Mouse (Mus musculus): ENCODE data around the gene Dlg5. TPM values are rescaled to one million over a fixed set of nuclear protein-coding genes. Genes with fewer than 3 reads are reported as not detected.

Gene Dlg5
- polyA plus RNA-seq, 1 experiment from 2014 or later, result 35.9 TPM

DNA sequence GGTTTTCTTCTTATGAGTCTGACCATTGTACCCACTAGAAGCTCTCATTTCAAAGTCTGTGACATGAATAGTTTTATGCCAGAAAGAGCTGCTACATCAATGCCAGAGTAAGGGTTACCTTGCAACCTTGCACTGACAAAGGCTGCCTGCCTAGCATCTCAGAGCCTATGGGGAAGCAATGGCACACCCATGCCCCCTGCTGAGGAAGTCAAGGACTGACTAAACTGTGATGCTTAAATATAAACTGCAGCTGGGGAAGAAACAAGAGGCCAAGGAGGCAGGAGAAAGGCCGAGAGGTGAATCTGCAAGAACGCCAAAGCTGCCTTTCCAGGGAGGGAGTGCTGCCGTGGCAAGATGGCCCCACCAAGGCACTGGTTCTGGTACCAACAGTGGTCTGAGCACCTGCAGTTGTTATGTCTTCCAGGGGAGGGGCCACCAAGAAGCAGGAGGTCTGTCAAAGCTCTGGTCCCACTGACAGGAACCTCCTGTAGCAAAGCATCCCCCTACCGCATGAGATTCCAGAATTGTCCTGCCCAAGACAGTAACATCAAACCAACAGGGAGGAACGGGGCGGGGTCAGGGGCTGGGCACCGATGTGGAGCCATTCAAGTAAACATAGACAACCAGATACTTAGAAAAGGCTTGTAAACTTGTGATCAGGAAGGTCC, 111.0 kb downstream of the Dlg5 start:
- H3K27me3 ChIP-seq (ENCODE audit: control insufficient read depth, insufficient read depth, low read length), result no peaks in the 10 kb centered on the region
- 88% methylated on average over 7 of the region's 7 CpGs for WGBS
- no peak for ATAC-seq (replicated peaks; ENCODE audit: insufficient number of reproducible peaks, low FRiP score, low TSS enrichment, low read depth)
- no peaks in the 10 kb centered on the region for H3K4me1 ChIP-seq (ENCODE audit: control insufficient read depth, insufficient read depth, low read length)
- no peak overlapping the region for H3K4me3 ChIP-seq (ENCODE audit: low read depth, low read length)
- peaks cover 5% of the 10 kb centered on the region for H3K36me3 ChIP-seq (replicated peaks; ENCODE audit: control insufficient read depth, insufficient read depth, low read depth, low read length)
- H3K9ac ChIP-seq (replicated peaks; ENCODE audit: low read length), result no peak overlapping the region
- no peak overlapping the region for H3K4me2 ChIP-seq (ENCODE audit: low read depth, low read length)
- no peak overlapping the region for H3K27ac ChIP-seq (replicated peaks; ENCODE audit: low read depth, low read length)
- DNase-seq (ENCODE audit: low spot score), result no peak
- H3K9me3 ChIP-seq (replicated peaks; ENCODE audit: control insufficient read depth, low read length), result no peaks in the 10 kb centered on the region

DNA sequence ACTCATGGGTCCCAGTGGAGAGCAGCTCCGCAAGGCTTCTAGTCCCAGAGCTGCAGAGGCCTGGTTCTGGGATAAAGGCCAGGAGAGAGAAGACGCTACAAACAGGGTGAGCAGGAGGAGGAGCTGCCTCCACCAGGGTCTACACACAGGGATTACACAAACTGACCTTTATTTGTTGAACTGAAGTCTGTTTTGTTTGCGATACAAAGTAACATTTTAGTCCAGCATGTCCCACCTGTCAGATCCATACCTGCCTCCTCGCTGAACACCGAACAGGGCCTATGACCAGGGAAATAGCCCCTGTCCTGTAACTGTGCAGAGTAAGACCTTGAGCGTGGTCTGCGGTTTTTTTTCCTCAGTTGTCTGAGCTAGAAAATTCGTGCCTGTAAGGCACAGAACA, 111.9 kb downstream of the Dlg5 start:
- Histone ChIP-seq H3K9me3 (replicated peaks; ENCODE audit: control insufficient read depth, low read length) (no peaks in the 10 kb centered on the region), H3K4me2 (ENCODE audit: low read depth, low read length) (no peak overlapping the region), H3K4me1 (ENCODE audit: control insufficient read depth, insufficient read depth, low read length) (no peaks in the 10 kb centered on the region), H3K27ac (replicated peaks; ENCODE audit: low read depth, low read length) (no peak overlapping the region), H3K36me3 (replicated peaks; ENCODE audit: control insufficient read depth, insufficient read depth, low read depth, low read length) (peaks cover 5% of the 10 kb centered on the region), H3K4me3 (ENCODE audit: low read depth, low read length) (no peak overlapping the region), H3K9ac (replicated peaks; ENCODE audit: low read length) (no peak overlapping the region), H3K27me3 (ENCODE audit: control insufficient read depth, insufficient read depth, low read length) (no peaks in the 10 kb centered on the region)
- WGBS, result 89% methylated on average over 8 of the region's 8 CpGs
- no peak for ATAC-seq (replicated peaks; ENCODE audit: insufficient number of reproducible peaks, low FRiP score, low TSS enrichment, low read depth)
- DNase-seq (ENCODE audit: low spot score), result no peak

DNA sequence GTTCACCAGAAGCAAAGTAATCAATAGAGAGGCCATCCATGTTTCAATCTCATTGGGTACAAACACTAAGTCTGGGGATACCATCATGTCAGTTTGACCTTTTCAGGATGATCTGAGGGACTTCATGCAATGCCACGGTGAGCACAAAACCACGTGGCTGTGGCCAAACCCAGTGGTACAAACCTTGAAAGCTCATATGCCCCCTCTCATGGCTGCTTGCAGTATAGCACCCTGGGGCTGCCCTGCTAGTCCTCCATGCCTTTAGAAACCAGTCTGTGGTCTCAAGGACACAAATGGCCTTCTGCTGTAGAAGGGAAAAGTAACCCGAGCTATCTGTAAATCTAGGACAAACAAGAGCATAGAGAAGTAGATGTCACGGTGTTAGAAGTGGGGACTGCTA, 113.6 kb downstream of the Dlg5 start:
- ATAC-seq (replicated peaks; ENCODE audit: insufficient number of reproducible peaks, low FRiP score, low TSS enrichment, low read depth) (no peak), DNase-seq (ENCODE audit: low spot score) (peak; percentile 53)
- Histone ChIP-seq H3K4me2 (ENCODE audit: low read depth, low read length) (no peak overlapping the region), H3K4me3 (ENCODE audit: low read depth, low read length) (no peak overlapping the region), H3K27me3 (ENCODE audit: control insufficient read depth, insufficient read depth, low read length) (no peaks in the 10 kb centered on the region), H3K36me3 (replicated peaks; ENCODE audit: control insufficient read depth, insufficient read depth, low read depth, low read length) (peaks cover 5% of the 10 kb centered on the region), H3K4me1 (ENCODE audit: control insufficient read depth, insufficient read depth, low read length) (no peaks in the 10 kb centered on the region), H3K27ac (replicated peaks; ENCODE audit: low read depth, low read length) (no peak overlapping the region), H3K9ac (replicated peaks; ENCODE audit: low read length) (no peak overlapping the region), H3K9me3 (replicated peaks; ENCODE audit: control insufficient read depth, low read length) (no peaks in the 10 kb centered on the region)
- WGBS, result 59% methylated on average over 4 of the region's 4 CpGs

DNA sequence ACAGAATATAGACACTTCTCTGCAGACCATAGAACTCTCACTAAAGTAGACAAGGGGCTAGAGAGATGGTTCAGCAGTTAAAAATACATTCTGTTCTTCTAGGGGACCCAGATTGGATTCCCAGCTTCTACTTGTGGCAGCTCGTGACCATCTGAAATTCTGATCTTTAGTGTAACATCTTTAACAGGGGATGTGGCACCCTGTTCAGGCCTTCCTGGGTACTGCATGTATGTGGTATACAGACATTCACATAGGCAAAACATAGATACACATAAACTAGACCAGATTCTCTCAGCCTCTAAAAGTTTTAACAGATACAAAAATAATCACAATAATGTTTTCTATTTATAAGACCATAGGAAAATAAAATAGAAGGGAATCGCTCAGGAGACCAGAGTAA, 120.7 kb downstream of the Dlg5 start:
- Histone ChIP-seq H3K4me2 (ENCODE audit: low read depth, low read length) (no peak overlapping the region), H3K4me1 (ENCODE audit: control insufficient read depth, insufficient read depth, low read length) (no peaks in the 10 kb centered on the region), H3K27ac (replicated peaks; ENCODE audit: low read depth, low read length) (no peak overlapping the region), H3K9ac (replicated peaks; ENCODE audit: low read length) (no peak overlapping the region), H3K36me3 (replicated peaks; ENCODE audit: control insufficient read depth, insufficient read depth, low read depth, low read length) (no peaks in the 10 kb centered on the region), H3K27me3 (ENCODE audit: control insufficient read depth, insufficient read depth, low read length) (no peaks in the 10 kb centered on the region), H3K4me3 (ENCODE audit: low read depth, low read length) (no peak overlapping the region), H3K9me3 (replicated peaks; ENCODE audit: control insufficient read depth, low read length) (no peaks in the 10 kb centered on the region)
- no peak for DNase-seq (ENCODE audit: low spot score)
- 79% methylated on average over 2 of the region's 2 CpGs for WGBS
- no peak for ATAC-seq (replicated peaks; ENCODE audit: insufficient number of reproducible peaks, low FRiP score, low TSS enrichment, low read depth)

DNA sequence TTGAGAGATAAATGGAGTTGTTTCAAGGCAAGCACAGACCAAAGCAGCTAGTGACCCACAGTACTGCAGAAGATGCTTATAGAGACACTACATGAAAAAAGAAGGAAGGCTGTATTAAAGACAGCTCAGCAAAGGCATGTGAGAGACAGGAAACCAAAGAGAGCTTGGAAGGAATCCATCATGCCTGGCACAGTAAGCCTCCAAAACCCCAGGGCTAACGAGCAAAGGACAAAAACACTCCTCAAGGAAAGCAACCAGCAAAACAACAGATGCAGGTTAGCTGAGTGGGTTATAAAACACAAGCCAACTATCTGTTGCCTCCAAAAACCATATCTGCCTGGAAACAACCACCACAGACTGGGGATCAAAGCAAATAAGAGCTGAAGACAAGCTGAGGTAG, 121.5 kb downstream of the Dlg5 start:
- no peaks in the 10 kb centered on the region for H3K36me3 ChIP-seq (replicated peaks; ENCODE audit: control insufficient read depth, insufficient read depth, low read depth, low read length)
- H3K27me3 ChIP-seq (ENCODE audit: control insufficient read depth, insufficient read depth, low read length), result no peaks in the 10 kb centered on the region
- WGBS, result 55% methylated on average over 1 of the region's 1 CpGs
- no peak overlapping the region for H3K9ac ChIP-seq (replicated peaks; ENCODE audit: low read length)
- DNase-seq (ENCODE audit: low spot score) (no peak), ATAC-seq (replicated peaks; ENCODE audit: insufficient number of reproducible peaks, low FRiP score, low TSS enrichment, low read depth) (no peak)
- H3K4me1 ChIP-seq (ENCODE audit: control insufficient read depth, insufficient read depth, low read length), result no peaks in the 10 kb centered on the region
- H3K9me3 ChIP-seq (replicated peaks; ENCODE audit: control insufficient read depth, low read length), result no peaks in the 10 kb centered on the region
- no peak overlapping the region for H3K4me3 ChIP-seq (ENCODE audit: low read depth, low read length)
- H3K4me2 ChIP-seq (ENCODE audit: low read depth, low read length), result no peak overlapping the region
- H3K27ac ChIP-seq (replicated peaks; ENCODE audit: low read depth, low read length), result no peak overlapping the region

DNA sequence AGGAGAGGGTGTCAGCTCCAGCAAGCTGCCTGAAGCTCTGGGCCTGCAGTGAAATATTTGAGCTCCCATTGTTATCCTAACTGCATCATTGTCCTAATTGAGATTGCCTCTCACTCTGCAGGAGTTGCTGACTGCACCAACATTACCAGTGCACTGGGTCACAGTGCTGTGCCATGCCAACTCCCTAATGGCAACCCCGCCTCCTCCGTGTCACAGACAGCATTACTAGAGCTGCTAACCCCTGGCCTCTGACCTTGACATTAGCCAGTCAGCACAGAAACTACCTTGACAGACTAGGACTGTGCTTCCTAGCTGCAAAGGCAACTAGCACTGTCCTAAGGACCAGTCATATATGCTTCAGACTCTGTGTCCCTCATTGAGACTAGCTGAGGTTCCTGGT, 139.0 kb downstream of the Dlg5 start:
- Histone ChIP-seq H3K4me1 (ENCODE audit: control insufficient read depth, insufficient read depth, low read length) (no peaks in the 10 kb centered on the region), H3K4me3 (ENCODE audit: low read depth, low read length) (no peak overlapping the region), H3K9me3 (replicated peaks; ENCODE audit: control insufficient read depth, low read length) (no peaks in the 10 kb centered on the region), H3K36me3 (replicated peaks; ENCODE audit: control insufficient read depth, insufficient read depth, low read depth, low read length) (no peaks in the 10 kb centered on the region), H3K27ac (replicated peaks; ENCODE audit: low read depth, low read length) (no peak overlapping the region), H3K4me2 (ENCODE audit: low read depth, low read length) (no peak overlapping the region), H3K9ac (replicated peaks; ENCODE audit: low read length) (no peak overlapping the region), H3K27me3 (ENCODE audit: control insufficient read depth, insufficient read depth, low read length) (no peaks in the 10 kb centered on the region)
- WGBS, result 91% methylated on average over 2 of the region's 2 CpGs
- no peak for ATAC-seq (replicated peaks; ENCODE audit: insufficient number of reproducible peaks, low FRiP score, low TSS enrichment, low read depth)
- DNase-seq (ENCODE audit: low spot score), result no peak

DNA sequence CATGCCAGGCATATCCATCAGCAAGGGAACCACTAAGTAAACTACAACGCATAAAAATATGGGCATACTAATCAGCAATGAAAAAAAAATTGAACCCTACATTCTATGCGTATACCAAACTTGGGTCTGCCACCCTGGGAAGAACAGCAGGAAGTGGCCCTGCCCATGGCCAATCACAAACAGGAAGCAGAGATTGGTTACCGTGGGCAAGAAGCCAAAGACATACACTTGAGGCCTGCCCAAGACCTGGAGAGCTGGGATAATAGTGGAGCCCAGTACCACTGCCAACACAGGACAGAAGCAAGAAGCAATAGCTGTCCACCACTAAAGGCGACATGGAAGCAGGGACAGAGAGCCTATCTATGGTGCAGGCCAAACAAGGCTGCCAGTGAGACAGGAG, 146.9 kb downstream of the Dlg5 start:
- ATAC-seq (replicated peaks; ENCODE audit: insufficient number of reproducible peaks, low FRiP score, low TSS enrichment, low read depth) (no peak), DNase-seq (ENCODE audit: low spot score) (no peak)
- H3K36me3 ChIP-seq (replicated peaks; ENCODE audit: control insufficient read depth, insufficient read depth, low read depth, low read length), result no peaks in the 10 kb centered on the region
- WGBS, result 83% methylated on average over 4 of the region's 4 CpGs
- H3K4me2 ChIP-seq (ENCODE audit: low read depth, low read length), result no peak overlapping the region
- H3K27me3 ChIP-seq (ENCODE audit: control insufficient read depth, insufficient read depth, low read length), result no peaks in the 10 kb centered on the region
- H3K27ac ChIP-seq (replicated peaks; ENCODE audit: low read depth, low read length), result no peak overlapping the region
- no peaks in the 10 kb centered on the region for H3K4me1 ChIP-seq (ENCODE audit: control insufficient read depth, insufficient read depth, low read length)
- H3K9me3 ChIP-seq (replicated peaks; ENCODE audit: control insufficient read depth, low read length), result no peaks in the 10 kb centered on the region
- H3K4me3 ChIP-seq (ENCODE audit: low read depth, low read length), result no peak overlapping the region
- no peak overlapping the region for H3K9ac ChIP-seq (replicated peaks; ENCODE audit: low read length)

DNA sequence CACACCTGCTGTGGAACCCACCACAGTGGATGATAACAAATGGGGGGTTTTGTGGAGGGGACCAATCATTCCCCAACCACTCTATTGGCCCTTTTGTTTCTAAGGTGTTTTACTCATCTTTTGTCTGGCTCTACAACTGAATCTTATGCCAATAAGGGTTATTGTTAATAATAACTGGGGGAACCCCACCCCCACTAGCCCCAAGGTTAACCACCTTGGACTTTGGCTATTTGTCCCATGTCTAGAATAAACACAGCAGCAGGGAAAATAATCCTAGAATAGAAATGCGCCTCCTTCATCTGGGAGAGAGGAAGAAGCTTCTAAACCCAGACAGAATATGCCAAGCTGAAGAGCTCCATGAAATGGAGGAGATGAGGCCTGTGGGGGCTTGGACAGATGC, 151.1 kb downstream of the Dlg5 start:
- ATAC-seq (replicated peaks; ENCODE audit: insufficient number of reproducible peaks, low FRiP score, low TSS enrichment, low read depth), result no peak
- 84% methylated on average over 1 of the region's 1 CpGs for WGBS
- H3K4me2 ChIP-seq (ENCODE audit: low read depth, low read length), result no peak overlapping the region

More for the DNA sequence above, 151.1 kb downstream of the Dlg5 start:
- Histone ChIP-seq H3K9me3 (replicated peaks; ENCODE audit: control insufficient read depth, low read length) (no peaks in the 10 kb centered on the region), H3K4me1 (ENCODE audit: control insufficient read depth, insufficient read depth, low read length) (no peaks in the 10 kb centered on the region), H3K9ac (replicated peaks; ENCODE audit: low read length) (no peak overlapping the region), H3K27me3 (ENCODE audit: control insufficient read depth, insufficient read depth, low read length) (no peaks in the 10 kb centered on the region), H3K4me3 (ENCODE audit: low read depth, low read length) (no peak overlapping the region), H3K27ac (replicated peaks; ENCODE audit: low read depth, low read length) (no peak overlapping the region), H3K36me3 (replicated peaks; ENCODE audit: control insufficient read depth, insufficient read depth, low read depth, low read length) (no peaks in the 10 kb centered on the region)
- DNase-seq (ENCODE audit: low spot score), result no peak

Data from embryonic facial prominence, embryonic 11.5 days (tissue).